ENCODE assay signal across 8 mouse cellular contexts in genomic region chr6:53572979-53573710, GRCm38 (mm10).
DNase-seq lines count a peak whose midpoint lies in the region; ATAC-seq lines count a peak whose summit lies in the region.

No protein-coding gene starts in this region.

- H3K9me3 ChIP-seq in hindbrain, embryonic 10.5 days: no peaks in the 10 kb centered on the region
- no peaks in the 10 kb centered on the region for H3K9me3 ChIP-seq in lung, embryonic 15.5 days

- H3K27ac ChIP-seq in hindbrain, embryonic 10.5 days: peak overlapping the region; percentile 82
- H3K27ac ChIP-seq in lung, embryonic 15.5 days: peak overlapping the region; percentile 86

- H3K27me3 ChIP-seq in hindbrain, embryonic 10.5 days (ENCODE audit: insufficient read depth, poor library complexity, severe bottlenecking): no peaks in the 10 kb centered on the region
- H3K27me3 ChIP-seq in lung, embryonic 15.5 days: no peaks in the 10 kb centered on the region

- H3K4me2 ChIP-seq in lung, embryonic 15.5 days: peak overlapping the region; percentile 75

- H3K4me3 ChIP-seq in hindbrain, embryonic 10.5 days: peak overlapping the region; percentile 35
- H3K4me3 ChIP-seq in lung, embryonic 15.5 days: peak overlapping the region; percentile 45

- peak; percentile 96 for ATAC-seq in lung, embryonic 15.5 days (ENCODE audit: borderline replicate concordance, extremely low read depth, low FRiP score, low TSS enrichment)
- peak; percentile 52 for ATAC-seq in neutrophil, adult 5-6 weeks (ENCODE audit: extremely low read depth, insufficient number of reproducible peaks, low FRiP score, poor library complexity, severe bottlenecking)

- peak; percentile 97 for DNase-seq in NIH3T3 (ENCODE audit: low read depth)
- peak; percentile 91 to 92 for DNase-seq in cerebellum, postnatal 14 days
- peak; percentile 69 to 71 for DNase-seq in frontal cortex, postnatal 14 days (ENCODE audit: low spot score in 2 of 2)
- peak; percentile 56 for DNase-seq in hindbrain, embryonic 10.5 days (ENCODE audit: low spot score)
- DNase-seq in layer of hippocampus, adult 9-11 months: peak; percentile 92
- peak; percentile 78 to 82 for DNase-seq in urinary bladder, postnatal 4 days (ENCODE audit: low spot score in 2 of 2)

- WGBS in hindbrain, embryonic 10.5 days: 9% methylated on average over 16 of the region's 16 CpGs
- WGBS in lung, embryonic 15.5 days: 2% methylated on average over 15 of the region's 16 CpGs

- peak overlapping the region; percentile 48 for H3K9ac ChIP-seq in lung, embryonic 15.5 days

- no peaks in the 10 kb centered on the region for H3K36me3 ChIP-seq in hindbrain, embryonic 10.5 days
- H3K36me3 ChIP-seq in lung, embryonic 15.5 days: no peaks in the 10 kb centered on the region

- H3K4me1 ChIP-seq in hindbrain, embryonic 10.5 days (replicated peaks): peaks cover 40% of the 10 kb centered on the region
- H3K4me1 ChIP-seq in lung, embryonic 15.5 days: peaks cover 34% of the 10 kb centered on the region

Comparison
In these comparisons a context has a peak if more than half of its experiments do, and no peak if none do; other contexts are left out.
1. Peak in every context shown above with its lines: DNase-seq, ATAC-seq, H3K4me3 ChIP-seq and H3K27ac ChIP-seq.